Mouse (Mus musculus) thymus, postnatal 4 days (tissue): ENCODE measurements at regions not wholly inside any gene's neighbourhood (a gene's known extent, or its start where the extent isn't known, plus 50 kb on each side); places are given as distances from the start of the nearest gene placed in this dataset.
"Not testable (repeated sequence)": the region's sequence is repeated elsewhere in the genome, so short reads cannot be mapped to it uniquely, and the experiment has no call there.

Source experiments
- DNase-seq: peaks from one replicate; pipeline ENCODE4 v3.0.0; 2021

GRCm38 (mm10) chr13:5548768-5549167 lies 312.5 kb upstream of the Klf6 start:
- DNase-seq, result no peak

GRCm38 (mm10) chr13:5549175-5549574 lies 312.1 kb upstream of the Klf6 start:
- no peak for DNase-seq

DNA sequence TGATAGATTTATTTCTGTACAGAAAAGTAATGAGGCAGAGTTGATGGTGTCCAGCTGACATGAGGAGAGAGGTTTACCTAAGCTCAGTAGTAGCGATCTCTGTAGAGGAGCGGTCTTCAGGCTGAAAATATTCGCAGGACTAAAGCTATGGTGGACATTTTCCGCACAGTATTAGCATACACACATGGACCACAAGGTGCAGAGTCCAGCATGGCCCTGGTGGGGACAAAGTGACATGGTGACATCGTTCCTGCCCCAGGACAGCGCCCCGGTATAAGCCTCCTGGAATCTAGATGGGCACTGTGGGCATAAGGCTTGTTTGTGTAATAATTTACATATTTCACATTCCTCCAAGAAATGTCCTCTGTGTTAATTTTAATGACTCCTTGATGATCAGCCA lies 311.5 kb upstream of the Klf6 start:
- DNase-seq, result no peak

DNA sequence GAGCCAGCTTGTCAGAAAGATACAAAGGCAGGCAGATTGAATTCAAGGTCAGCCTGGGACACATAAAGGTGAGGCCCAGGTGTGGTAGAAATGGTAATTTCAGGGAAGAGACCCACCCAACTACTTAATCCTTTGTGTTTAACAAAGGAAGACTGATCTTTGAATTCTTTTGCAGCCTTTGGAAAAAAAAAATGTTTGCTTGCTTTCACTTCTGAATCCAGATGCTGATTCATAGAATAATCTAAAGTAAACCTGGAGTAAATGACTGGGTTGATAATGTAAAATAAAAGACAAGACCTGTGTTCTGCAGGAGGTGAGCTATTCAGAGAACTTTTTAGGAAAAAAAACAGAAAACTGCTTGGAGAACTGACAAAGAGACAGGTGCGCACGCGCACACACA lies 310.9 kb upstream of the Klf6 start:
- no peak for DNase-seq

- DNase-seq, result no peak
Observed at GRCm38 (mm10) chr13:5551131-5551530, 310.2 kb upstream of the Klf6 start.

- no peak for DNase-seq
Observed at GRCm38 (mm10) chr13:5553461-5553860, 307.8 kb upstream of the Klf6 start.

DNA sequence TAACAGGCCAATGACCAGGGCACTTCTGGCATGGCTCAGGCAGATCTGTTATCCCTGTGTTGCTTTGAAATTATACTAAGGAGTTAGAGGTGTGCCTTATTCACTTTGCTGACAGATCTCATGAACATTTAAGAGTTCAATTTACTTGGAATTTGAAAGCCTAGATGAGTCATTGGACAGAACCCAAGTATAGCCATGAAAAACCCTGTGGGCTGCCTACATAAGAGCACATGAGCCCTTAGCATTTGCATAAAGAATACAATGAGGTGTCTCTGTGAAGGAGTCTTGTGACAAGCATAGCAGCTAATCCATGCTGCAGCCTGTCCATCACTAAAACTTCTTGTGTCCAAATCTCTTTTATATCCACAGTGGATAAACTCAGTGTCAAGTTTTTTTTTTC lies 303.2 kb upstream of the Klf6 start:
- no peak for DNase-seq

- no peak for DNase-seq
Observed at GRCm38 (mm10) chr13:5566479-5566878, 294.8 kb upstream of the Klf6 start.

- DNase-seq, result no peak
Observed at GRCm38 (mm10) chr13:5566896-5567295, 294.4 kb upstream of the Klf6 start.

DNA sequence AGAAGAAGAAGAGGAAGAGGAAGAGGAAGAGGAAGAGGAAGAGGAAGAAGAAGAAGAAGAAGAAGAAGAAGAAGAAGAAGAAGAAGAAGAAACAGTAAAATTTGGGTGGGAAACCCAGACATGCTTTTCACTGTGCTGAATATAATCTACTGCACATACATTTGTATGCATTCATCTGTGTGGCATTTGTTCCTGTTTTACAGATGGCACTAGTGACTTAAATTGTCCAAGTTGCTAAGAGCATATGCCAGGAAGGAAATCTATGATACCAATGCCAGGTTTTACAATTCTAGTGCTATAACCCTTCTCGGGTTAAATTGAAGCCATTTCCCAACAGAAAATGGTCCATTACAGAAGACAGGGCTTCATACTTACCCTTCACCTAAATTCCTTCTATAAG lies 291.7 kb upstream of the Klf6 start:
- no peak for DNase-seq

- no peak for DNase-seq
Observed at GRCm38 (mm10) chr13:5570386-5570785, 290.9 kb upstream of the Klf6 start.

DNA sequence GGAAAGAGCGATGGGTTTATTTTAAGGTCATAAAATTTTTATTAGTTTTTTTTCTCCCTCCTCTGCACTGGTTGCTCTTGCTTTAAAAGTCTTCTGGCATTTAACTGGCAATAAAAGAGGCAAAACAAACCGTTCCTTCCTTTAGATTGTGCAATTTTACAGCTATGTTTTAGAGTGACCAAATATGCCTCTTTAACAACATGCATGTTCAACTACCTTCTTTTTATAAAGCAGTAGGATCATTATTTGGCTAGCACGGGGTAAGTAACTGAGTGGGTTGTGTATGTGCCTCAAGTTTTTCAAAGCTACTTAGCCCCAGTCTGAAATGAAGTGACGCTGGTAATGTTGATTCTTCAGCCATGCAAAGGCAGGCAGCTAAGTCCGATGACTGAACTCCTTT lies 284.7 kb upstream of the Klf6 start:
- DNase-seq, result no peak

GRCm38 (mm10) chr13:5583681-5584080 lies 277.6 kb upstream of the Klf6 start:
- not testable (repeated sequence) for DNase-seq

DNA sequence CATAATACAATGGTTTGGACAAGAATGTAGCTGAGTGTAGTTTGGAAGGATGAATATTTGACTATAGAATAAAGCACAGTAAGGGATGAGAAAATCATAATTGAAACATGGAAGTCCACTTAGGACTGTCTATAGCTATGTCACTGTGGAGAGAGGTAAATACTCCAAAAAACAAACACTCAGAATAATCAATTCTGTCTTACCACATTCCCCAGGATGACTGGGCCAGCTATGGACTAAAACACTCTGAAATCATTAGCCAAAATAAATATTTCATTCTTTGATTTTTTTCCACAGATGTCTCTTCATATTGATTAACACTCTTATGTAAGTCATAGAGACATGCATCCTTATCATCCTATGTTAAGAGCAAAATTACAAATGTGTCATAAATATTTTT lies 274.1 kb upstream of the Klf6 start:
- no peak for DNase-seq

GRCm38 (mm10) chr13:5591286-5591685 lies 270.0 kb upstream of the Klf6 start:
- DNase-seq, result no peak

GRCm38 (mm10) chr13:5591837-5592555 lies 269.3 kb upstream of the Klf6 start:
- no peak for DNase-seq

DNA sequence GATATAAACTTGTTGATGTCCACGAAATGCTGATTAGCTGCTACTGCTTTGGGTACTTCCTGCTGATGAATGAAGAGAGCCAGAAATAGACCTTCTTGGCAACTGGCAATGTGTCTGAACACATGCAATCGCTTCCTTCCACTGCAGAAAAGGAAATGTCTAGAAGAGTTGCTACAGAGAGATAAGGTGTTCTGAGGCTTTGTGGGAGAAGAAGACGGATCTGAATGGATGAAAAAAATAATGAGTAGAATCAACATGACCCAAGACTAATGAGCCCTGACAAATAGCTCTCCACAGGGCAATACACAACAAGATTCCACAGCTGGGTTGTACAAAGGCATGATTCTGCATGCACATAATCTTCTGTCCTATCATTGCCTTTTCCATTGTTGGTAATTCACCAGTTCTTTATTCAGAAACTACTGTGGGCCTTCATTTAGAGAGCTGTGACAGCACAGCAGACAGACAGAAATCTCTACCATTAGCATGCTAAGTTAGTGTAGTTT lies 268.7 kb upstream of the Klf6 start:
- no peak for DNase-seq

DNA sequence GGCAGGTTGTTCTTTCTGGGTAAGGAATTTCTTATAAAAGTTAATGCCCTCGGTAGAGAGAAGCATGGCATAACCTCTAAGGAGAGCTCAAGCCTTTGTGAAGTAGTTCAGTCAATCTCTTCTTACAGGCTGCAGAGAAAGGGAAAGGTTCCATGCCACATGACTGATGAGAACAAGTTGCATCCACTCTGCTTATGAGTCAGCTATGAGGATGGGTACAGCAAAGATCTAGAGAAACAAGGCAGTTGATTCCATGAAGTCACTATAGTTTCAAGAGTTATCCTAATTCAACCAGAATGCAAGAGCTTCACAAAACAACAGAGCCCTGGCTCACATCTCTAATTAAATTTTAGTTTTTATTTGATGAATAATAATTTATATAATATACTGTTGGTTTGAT lies 259.6 kb upstream of the Klf6 start:
- no peak for DNase-seq

GRCm38 (mm10) chr13:5603905-5604596 lies 257.2 kb upstream of the Klf6 start:
- DNase-seq, result no peak

DNA sequence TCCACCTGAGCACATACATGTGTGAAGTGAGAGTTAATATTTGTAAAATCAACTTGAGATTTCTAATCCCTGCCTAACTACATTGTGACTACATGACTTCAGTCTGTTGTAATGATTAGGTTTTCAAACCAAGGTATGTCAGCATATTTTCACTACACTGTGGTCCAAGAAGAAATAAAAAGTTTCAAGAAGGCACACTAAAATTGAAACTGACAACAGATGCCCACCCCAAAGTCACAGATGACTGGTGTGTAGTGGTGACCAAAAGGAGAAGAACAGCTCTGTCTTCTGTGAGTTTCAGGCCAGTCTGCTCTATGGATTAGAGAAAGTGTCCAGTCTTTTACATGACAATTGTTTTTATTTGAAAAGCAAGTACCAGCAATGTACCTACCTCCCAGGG lies 255.9 kb upstream of the Klf6 start:
- no peak for DNase-seq

- no peak for DNase-seq
Observed at GRCm38 (mm10) chr13:5607462-5607861, 253.8 kb upstream of the Klf6 start.

GRCm38 (mm10) chr13:5614186-5614737 lies 247.0 kb upstream of the Klf6 start:
- no peak for DNase-seq

DNA sequence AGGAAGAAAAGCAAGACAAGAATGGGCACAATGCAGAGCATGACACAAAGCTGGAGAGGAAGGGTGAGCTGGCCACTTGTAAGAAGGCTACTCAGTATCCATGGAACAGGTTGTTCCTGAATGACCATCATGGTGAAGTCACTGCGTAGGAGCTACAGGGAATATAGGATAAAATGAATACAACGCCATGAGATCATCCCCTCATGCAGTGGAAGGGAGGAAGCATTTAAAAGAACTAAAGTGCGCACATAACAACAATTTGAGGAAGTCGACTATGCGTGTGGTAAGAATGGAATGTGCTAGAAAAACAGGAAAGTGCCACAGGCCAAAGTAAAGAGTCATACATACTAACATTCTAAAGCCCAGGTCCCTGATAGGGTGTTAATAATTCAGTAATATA lies 246.4 kb upstream of the Klf6 start:
- no peak for DNase-seq

DNA sequence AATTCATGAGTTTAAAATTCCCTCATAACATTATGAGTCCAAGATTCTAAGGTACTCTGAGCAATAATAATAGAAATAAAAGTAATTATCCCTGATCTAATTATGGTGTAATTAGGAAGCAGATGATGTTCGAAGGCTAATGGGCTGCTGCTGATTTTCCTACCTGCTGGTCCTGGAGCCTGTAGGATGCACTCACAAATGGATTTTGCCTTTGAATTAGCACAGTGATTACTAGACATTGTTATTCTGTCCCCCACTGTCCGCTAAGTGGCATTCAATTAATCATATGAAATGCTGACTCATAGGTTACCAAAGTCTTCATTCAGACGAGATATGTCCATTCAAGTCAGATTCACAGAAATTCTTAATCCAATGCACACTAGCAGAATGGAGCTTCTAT lies 246.0 kb upstream of the Klf6 start:
- DNase-seq, result no peak
